Mouse (Mus musculus): ENCODE measurements around the gene Tbcc.
A peak's percentile ranks its signal among the peaks of the same experiment; 100 is the strongest.

Gene Tbcc

DNA sequence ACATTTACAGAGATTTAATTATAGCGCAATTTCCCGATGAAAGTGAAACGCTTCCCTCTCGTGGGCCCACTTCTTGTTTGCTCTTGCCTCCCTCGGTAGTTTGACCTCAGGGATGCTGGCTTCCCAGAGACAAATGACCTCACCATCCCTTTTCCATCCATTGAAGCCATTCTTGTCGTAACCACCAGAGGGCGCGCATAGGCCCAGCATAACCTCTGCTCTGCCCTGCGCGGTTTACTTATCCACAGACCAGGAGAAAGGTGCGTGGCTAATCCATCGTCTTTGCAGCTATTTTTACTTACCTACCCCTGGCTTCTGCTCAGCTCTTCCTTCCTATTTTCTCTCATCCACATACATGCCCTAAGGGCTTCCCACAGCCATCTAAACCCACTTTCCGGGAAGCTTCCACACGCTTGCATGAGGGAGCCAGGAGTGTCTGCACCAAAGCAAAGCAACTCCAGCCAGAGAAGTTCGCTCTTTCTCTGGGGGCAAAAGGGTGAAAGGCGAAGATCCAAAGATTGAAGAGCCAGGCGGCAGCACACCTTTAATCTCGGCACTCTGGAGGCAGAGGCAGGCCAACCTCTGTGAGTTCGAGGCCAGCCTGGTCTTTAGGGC is 13.5 kb downstream of the Tbcc start:
- DNase-seq (ENCODE audit: low read depth), result peak; percentile 91

DNA sequence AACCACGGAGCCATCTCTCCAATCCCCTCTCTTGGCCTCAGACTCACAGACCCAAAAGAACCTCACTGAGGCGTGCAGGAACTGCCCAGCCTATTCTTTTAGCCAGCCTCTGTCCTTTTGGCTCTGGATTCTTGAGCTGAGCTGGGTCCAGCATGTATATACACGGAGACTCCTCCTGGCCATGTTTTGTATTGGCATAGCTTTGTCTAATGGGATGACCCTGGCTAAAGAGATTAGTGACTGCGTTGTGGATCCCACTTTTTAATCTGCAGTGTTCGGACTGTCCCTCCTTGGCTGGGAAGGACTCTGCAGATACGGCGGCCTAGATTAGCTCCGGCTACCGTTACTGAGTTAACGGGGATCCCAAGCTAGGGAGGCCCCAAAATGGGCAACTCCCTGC is 19.7 kb downstream of the Tbcc start, which contains the start of gene Prph2:
Gene Prph2, plus strand, starts transcription at position 274 of the 400 bp plus-strand sequence.
- no peak for DNase-seq (ENCODE audit: low read depth)

DNA sequence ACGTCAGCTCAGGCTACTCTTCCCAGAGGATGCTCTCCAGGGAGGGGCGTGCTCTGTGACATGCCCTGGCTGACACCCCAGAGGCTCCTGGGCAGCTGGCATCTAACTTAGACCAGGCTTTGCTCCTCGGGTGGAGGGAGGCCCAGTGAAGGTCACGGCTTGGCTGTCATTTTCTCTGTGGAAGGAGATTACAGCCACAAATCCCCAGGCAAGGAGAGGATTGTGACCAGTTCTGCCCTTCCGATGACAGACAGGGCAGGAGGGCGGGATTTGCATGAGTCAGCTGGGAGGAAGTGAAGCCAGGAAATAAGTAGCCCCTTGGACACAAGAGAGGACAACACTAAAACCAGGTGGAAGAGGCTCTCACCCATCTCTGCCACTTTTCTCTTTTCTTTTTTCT is 21.8 kb downstream of the Tbcc start:
- DNase-seq (ENCODE audit: low read depth), result no peak

DNA sequence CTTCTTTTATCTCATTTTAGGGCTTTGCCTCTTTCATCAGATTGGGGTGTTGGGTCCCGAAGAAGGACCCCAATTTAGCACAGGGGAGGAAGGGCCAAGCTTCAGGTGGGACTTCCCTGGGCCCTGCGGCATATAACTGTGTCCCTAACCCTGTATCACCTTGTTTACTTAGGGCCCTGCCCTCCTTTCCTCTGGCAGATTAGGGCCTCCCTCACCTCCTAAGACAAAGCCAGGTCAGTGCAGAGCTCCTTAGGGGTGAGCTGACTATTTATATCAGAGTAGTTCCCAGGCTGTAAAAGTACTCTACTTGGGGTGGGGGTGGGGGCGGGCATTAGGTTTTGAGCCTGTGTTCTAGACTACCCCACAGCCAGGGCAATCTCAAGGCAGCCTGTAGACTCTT is 24.6 kb downstream of the Tbcc start:
- DNase-seq (ENCODE audit: low read depth), result no peak

DNA sequence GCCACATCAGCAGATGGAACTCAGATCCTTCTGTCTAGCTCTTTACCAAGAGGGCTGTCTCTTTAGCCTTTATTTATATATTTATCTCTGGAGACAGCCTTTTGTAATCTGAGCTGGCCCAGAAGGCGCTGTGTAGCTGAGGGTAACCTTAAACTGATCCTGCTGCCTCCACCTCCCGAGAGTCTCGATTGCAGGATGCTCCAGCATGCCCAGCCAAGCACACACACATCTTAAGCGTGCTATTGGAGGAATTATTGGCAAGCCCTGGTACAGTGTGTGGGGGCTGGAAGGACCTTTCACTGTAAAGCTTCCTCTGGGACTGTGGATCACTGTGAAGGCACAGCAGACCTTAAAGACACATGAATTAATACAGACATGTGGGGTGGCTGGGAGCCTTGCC is 28.5 kb downstream of the Tbcc start:
- DNase-seq (ENCODE audit: low read depth), result peak; percentile 45

DNA sequence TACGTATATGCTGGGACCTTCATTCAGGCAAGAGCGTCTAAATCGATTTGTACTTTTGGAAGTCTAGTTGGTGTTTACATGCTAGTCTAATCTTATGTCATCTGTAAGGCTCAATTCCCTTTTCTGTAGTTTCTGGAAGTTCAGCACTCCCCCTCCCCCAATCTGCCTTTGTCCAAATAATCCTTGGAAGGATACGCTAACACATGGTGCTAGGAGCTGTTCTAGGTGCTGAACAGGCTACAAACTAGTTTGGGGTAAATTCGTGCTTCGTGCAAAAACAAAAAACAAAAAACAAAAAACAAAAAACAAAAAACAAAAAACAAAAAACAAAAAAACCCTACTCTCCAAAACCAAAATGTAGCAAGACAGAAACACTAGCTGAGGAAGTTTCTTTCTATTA is 30.4 kb downstream of the Tbcc start:
- DNase-seq (ENCODE audit: low read depth), result peak; percentile 86

DNA sequence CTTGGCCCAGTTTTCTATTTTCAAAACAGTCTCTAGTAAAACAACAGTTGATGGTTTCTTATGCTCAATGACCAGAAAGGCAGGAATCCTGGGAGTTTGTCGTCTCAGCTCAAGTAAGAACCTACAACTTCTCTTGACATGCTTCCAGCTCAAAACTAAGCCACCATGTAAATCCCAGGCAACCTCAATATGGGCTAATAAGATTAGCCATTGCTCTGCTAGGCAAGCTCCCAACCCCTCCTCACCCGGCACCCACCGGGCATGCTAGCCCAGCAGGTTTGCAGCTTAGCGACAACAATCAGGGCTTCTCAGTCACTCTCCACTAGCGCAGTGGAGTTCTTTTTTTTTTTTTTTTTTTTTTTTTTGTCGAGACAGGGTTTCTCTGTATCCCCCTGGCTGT is 35.7 kb downstream of the Tbcc start:
- no peak for DNase-seq (ENCODE audit: low read depth)

DNA sequence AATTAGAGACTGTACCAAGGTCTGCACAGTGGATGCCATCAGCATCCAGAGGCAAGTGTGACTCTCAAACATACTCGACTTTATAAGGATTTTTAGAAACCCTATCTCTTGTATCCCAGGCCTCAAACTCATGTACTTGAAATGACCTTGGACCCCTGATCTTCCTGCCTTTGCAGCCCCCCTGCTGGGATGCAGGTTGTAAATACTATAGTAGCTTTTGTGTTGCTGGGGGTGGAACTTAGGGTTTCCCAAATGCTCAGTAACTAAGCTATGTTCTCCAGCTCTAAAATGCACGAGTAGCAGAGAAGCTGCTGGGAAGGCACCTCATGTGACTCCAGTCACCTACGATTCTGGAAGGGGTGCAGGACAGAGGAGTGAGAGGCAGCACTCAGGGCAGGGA is 36.5 kb downstream of the Tbcc start:
- no peak for DNase-seq (ENCODE audit: low read depth)

DNA sequence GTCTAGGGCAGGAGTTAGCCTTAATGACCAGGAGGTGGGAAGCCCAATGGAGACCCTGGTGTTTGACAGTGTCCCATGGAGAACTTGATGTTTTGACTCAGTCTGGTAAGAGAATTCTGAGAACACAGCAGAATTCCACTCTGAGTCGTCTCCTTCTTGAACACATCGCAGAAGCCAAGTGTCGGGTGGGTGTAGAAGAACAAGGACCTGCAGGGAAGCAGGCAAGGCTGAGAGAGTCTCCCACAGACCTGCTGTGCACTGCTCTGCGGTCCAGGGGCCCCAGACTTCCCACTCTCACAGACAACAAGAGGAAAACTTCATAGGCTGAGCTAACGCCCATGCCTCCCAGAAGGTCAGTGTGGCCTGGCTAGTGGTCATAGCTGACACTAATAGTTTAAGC is 37.3 kb downstream of the Tbcc start:
- DNase-seq (ENCODE audit: low read depth), result no peak

DNA sequence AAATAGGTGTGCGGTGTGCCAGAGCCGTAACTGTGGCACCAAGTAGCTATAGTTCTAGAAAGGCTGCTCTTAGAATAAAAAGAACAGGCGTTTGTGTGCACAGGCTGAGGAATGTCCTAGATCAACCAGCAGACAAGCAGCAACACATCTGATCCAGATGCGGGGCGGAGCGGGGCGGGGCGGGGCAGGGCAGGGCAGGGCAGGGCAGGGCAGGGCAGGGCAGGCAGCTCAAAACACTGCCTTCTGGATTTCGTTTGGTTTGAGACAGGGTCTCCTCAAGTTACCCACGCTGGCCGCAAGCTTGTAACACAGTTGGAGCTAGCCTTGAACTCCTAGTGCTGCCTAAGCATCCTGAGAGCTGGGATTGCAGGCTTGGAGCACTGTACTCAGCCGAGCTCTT is 38.8 kb downstream of the Tbcc start:
- DNase-seq (ENCODE audit: low read depth), result no peak

DNA sequence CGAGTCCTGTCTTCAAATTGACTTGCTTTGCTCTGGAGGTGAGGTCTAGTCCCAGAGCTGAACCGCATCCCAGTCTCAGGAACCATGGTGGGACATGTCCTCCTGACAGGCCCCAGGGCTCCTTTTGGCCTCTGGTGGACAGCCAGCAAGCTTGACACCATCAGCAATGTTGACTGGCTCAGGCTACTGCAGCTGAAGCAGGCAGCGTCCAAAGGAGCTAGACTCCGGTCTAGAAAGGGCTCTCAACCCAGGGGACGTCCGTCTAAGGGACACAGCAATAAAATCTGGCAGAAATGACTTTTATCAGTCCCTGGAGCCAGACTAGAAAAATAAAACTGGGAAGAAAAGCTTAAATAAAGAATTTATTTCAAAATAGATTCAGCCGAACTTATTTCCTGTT is 39.4 kb downstream of the Tbcc start:
- DNase-seq (ENCODE audit: low read depth), result no peak

DNA sequence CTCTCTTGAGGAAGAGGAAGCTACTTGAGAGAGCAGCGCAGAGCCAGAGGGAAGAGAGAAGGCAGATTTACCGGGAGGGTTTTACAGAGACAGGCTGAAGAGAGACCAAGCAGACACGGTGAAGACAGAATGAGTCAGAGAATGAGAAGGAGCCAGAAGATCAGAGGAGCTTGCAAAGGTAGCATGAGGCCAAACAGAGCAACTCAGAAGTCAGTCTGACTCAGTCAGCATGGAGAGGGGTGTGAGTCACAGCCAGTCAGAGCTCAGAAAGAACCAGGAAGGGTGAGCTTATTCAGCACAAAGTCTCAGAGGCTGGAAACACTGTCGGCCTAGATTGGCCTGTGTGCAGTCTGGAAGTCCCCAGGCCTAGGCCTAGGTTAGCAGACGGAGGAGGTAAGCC is 42.5 kb downstream of the Tbcc start:
- DNase-seq (ENCODE audit: low read depth), result peak; percentile 90

DNA sequence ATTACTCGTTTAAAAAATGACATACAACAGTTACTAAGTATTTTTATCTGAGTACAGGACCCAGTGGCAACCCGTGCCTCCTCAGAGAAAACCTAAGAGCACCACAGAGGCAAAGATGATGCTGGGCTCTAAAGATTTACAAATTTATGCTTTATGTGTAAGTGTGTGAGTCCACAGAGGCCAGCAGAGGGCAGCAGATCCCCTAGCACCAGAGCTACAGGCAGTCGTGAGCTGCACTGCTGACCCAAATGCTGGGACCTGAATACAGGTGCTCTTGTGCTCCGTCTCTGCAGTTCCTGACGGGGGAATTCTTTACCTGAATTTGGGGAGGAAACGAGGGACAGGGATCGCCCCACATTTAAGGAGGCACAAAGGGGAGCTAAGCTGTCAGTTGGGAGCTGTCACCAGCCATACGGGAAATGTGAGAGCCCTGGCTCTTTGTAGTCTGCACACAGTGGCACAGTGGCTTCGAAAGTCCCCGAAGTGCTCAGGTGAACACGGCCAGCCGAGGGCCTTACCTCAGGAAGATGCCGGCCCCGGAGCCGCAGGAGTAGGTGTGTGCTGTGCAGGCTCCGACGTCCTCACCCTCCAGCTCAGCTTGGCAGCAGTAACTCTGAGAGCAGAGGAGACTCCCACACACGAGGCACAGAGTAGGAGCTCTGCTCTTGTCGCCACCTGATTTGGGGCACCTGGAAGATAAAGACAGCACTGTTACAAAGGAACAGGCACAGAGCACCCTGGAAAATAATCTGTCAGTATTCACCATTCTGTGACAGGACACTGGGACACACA is 43.3 kb downstream of the Tbcc start:
- peak; percentile 85 for DNase-seq (ENCODE audit: low read depth)

DNA sequence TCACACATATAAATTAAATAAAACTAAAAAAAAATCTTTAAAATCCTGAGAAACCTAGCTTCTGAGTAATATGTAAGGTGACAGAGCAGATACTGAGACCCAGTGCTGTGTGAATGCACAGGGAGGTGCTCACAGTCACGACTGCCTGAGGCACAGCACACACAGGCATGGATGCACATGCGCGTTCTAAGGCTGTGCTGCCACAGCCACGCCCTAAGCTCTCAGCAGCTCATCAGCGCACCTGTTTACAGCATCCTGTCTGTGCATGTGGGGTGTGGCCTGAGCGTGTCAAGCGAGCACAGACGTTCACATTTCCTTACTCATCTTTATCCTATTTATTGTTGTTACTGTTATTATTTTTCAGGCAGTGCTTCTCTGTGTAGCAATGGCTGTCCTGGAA is 50.0 kb downstream of the Tbcc start:
- DNase-seq (ENCODE audit: low read depth), result no peak
